Mouse (Mus musculus) small intestine, adult 2 months (tissue): ENCODE measurements at regions not wholly inside any gene's neighbourhood (a gene's known extent, or its start where the extent isn't known, plus 50 kb on each side); places are given as distances from the start of the nearest gene placed in this dataset.

Experiments used
- H3K27ac ChIP-seq: fragments of 200-500 bp; 2 replicates; pipeline ENCODE4 v1.5.1; 2012; ENCODE audit warnings: low read depth, low read length, control low read depth, inconsistent platforms; ENCODE audit not compliant: insufficient read depth
- H3K27me3 ChIP-seq: fragments of 200-500 bp; 2 replicates; pipeline ENCODE4 v1.6.1; 2012; ENCODE audit warnings: mild to moderate bottlenecking, moderate library complexity, low read length, inconsistent platforms; ENCODE audit not compliant: control insufficient read depth, insufficient read depth
- H3K36me3 ChIP-seq: fragments of 200-500 bp; 2 replicates; pipeline ENCODE4 v1.6.1; 2012; ENCODE audit warnings: mild to moderate bottlenecking, low read length, control low read depth, inconsistent platforms; ENCODE audit not compliant: control insufficient read depth, insufficient read depth
- H3K4me1 ChIP-seq: fragments of 200-500 bp; 2 replicates; pipeline ENCODE4 v1.6.1; 2012; ENCODE audit warnings: low read length, inconsistent platforms, mixed read lengths; ENCODE audit not compliant: control insufficient read depth, insufficient read depth, insufficient read length
- H3K4me3 ChIP-seq: fragments of 200-500 bp; 2 replicates; pipeline ENCODE4 v1.5.1; 2012; ENCODE audit warnings: low read depth, mild to moderate bottlenecking, control low read depth, inconsistent platforms, low read length, moderate library complexity
- CTCF ChIP-seq: fragments of 200-500 bp; IDR thresholded peaks from 2 replicates; pipeline ENCODE4 v1.5.1; 2012; ENCODE audit warnings: low read depth, mild to moderate bottlenecking, control low read depth, inconsistent platforms, low read length, moderate library complexity, mixed read lengths; ENCODE audit not compliant: insufficient replicate concordance, insufficient read length; ENCODE audit errors: extremely low read depth
- POLR2A ChIP-seq: fragments of 200-500 bp; IDR thresholded peaks from 2 replicates; pipeline ENCODE4 v1.6.1; 2012; ENCODE audit warnings: low read depth, mild to moderate bottlenecking, control low read depth, inconsistent platforms, low read length, moderate library complexity
- WGBS: fragments of 180-500 bp; shearing (Covaris S2); methylation state at CpG from one replicate; pipeline ENCODE4 v1.1.7; 2018; 5-methylcytosine and 5-hydroxymethylcytosine counted together

DNA sequence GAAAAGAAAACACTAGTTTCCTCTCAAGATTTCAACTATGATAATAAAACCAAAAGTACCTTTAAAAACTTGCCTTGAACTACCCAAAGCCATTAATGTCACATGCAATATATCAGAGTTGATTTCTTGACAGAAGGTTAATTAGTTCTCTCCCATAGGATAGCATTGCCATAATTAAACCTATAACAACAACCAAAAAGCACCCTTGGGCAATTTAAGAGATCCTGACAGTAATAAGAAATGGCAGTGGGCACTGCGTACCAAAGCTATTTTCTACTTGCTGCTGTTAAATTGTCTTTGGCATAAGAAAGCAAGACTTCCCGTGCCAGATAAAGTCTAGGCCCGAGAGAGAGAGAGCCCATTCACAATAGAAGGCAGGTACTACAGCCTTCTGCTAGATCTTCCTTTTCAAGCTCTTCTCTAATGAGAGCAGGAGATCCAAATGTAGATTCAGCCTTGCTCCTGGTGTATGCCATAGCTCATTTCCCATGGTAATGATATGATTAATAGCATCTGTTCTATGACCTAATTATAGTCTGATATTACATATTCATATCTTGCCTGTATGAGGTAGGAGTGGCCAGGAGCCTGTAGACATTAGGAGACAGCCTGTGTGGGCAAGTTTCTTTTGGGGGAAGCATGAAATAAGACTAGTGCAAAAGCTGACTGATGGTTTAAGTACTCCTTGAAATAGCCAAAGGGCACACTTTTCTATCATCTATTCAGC is 126.3 kb upstream of the Cd180 start:
- Histone ChIP-seq H3K27ac (no peak overlapping the region), H3K4me1 (peaks cover 4% of the 10 kb centered on the region; the same call in 1 of the 2 replicates), H3K4me3 (no peak overlapping the region), H3K27me3 (no peaks in the 10 kb centered on the region), H3K36me3 (no peaks in the 10 kb centered on the region)
- 83% methylated on average over 3 of the region's 3 CpGs for WGBS
- no peak for TF ChIP-seq CTCF
- TF ChIP-seq POLR2A: no peak

DNA sequence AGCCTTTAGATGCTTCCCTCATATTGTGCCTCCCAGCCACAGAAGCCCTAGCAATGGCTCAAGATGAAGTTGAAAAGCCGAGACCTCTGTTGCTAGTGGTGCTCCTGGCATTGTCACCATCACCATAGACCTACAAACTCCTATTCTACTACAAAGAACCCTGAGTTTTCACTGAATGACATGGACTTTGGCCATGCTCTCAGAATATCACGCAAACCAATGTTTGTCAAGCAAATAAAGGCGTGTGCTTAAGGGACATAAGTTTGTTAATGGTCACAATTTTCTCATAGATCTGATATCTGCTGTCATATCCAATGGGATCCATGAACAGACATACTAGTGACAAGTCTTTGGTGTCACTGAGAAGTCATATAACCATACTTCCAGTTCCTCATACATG is 123.8 kb upstream of the Cd180 start:
- H3K36me3 ChIP-seq: no peaks in the 10 kb centered on the region
- WGBS: 36% methylated on average over 3 of the region's 3 CpGs
- peaks cover 11% of the 10 kb centered on the region; the same call in 1 of the 2 replicates for H3K4me1 ChIP-seq
- H3K27me3 ChIP-seq: no peaks in the 10 kb centered on the region
- TF ChIP-seq CTCF: no peak
- H3K4me3 ChIP-seq: no peak overlapping the region
- H3K27ac ChIP-seq: no peak overlapping the region

GRCm38 (mm10) chr13:102570286-102570685 is 123.1 kb upstream of the Cd180 start:
- 96% methylated on average over 1 of the region's 1 CpGs for WGBS
- H3K27me3 ChIP-seq: no peaks in the 10 kb centered on the region
- TF ChIP-seq CTCF: no peak
- no peak for TF ChIP-seq POLR2A
- no peak overlapping the region for H3K27ac ChIP-seq
- H3K4me3 ChIP-seq: no peak overlapping the region
- no peaks in the 10 kb centered on the region for H3K36me3 ChIP-seq
- H3K4me1 ChIP-seq: peaks cover 11% of the 10 kb centered on the region; the same call in 1 of the 2 replicates

- H3K27me3 ChIP-seq: no peaks in the 10 kb centered on the region
- peaks cover 11% of the 10 kb centered on the region; the same call in 1 of the 2 replicates for H3K4me1 ChIP-seq
- no peaks in the 10 kb centered on the region for H3K36me3 ChIP-seq
- H3K4me3 ChIP-seq: no peak overlapping the region
- 77% methylated on average over 5 of the region's 5 CpGs for WGBS
- no peak for TF ChIP-seq POLR2A
- H3K27ac ChIP-seq: no peak overlapping the region
Measured at GRCm38 (mm10) chr13:102573286-102573921, 120.0 kb upstream of the Cd180 start.

DNA sequence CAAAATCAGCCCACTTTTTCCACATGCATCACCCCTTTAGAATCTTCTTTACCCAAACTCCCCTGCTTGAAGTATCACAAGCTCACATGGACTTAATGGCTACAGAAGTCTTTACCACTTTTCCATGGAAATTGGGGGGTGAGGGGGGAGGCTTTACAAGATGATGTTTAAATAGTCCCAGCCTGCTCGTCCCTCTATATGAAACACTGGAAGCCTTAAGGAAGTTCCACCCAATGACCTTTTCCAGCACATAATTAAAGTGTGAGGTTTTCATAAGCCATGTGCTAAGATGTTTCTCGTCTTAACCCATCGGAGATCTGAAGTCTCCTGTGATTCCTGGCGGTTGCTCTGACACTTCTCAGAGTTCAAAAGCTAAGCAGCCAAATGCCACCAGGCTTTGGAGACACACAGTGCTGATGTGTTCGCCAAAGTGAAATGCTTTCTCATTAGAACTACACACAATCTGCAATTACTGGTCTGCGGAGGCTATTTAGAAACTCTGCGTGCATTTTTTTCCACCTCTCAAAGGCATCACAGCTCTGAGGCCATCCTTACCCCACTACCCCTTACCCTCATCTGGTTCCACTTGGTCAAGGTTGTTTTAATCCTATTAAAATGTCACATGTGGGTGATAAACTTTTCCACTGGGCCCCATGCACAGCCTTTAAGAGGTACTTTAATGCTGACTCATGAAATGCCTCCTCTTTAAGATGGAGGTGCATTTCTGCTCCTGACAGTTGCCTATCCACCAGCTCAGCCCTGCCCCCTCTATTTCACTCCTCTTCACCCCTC is 116.3 kb upstream of the Cd180 start:
- Histone ChIP-seq H3K27me3 (no peaks in the 10 kb centered on the region), H3K36me3 (no peaks in the 10 kb centered on the region)
- 89% methylated on average over 7 of the region's 7 CpGs for WGBS

DNA sequence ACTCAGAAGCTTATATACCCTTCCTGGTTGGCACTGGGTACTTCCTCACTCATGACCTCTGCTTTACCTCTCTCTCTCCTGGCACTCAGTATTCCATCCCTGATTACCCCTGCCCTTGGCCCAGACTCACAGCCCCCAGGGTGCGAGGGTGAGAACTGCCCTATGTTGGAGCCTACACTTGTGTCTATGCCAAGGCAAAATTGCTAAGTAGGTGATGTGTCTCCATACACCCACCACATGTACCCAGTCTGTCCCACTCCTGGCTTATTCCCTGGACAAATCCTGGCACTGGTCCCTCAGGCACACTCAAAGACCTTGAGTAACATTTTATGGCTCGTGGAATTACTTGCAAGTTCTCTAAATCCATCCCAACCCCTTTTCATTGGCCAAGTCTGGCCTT is 114.5 kb upstream of the Cd180 start:
- H3K27ac ChIP-seq: no peak overlapping the region
- H3K4me1 ChIP-seq: peaks cover under 1% of the 10 kb centered on the region; the same call in 1 of the 2 replicates
- no peak for TF ChIP-seq CTCF
- TF ChIP-seq POLR2A: no peak
- H3K27me3 ChIP-seq: no peaks in the 10 kb centered on the region
- H3K4me3 ChIP-seq: no peak overlapping the region
- WGBS: 29% methylated on average over 2 of the region's 2 CpGs
- no peaks in the 10 kb centered on the region for H3K36me3 ChIP-seq

More for the DNA sequence above, 116.3 kb upstream of the Cd180 start:
- H3K4me1 ChIP-seq: peaks cover 8% of the 10 kb centered on the region; the same call in 1 of the 2 replicates
- no peak overlapping the region for H3K27ac ChIP-seq
- H3K4me3 ChIP-seq: no peak overlapping the region
- TF ChIP-seq CTCF: no peak
- no peak for TF ChIP-seq POLR2A

GRCm38 (mm10) chr13:102579638-102580037 is 113.7 kb upstream of the Cd180 start:
- H3K27me3 ChIP-seq: no peaks in the 10 kb centered on the region
- TF ChIP-seq CTCF: no peak
- no peak for TF ChIP-seq POLR2A
- H3K27ac ChIP-seq: no peak overlapping the region
- H3K4me1 ChIP-seq: peaks cover 2% of the 10 kb centered on the region; the same call in 1 of the 2 replicates
- 86% methylated on average over 3 of the region's 3 CpGs for WGBS
- H3K36me3 ChIP-seq: no peaks in the 10 kb centered on the region
- H3K4me3 ChIP-seq: no peak overlapping the region
